Comparison of ENCODE assay signal across 7 mouse cellular contexts in the genomic region with DNA sequence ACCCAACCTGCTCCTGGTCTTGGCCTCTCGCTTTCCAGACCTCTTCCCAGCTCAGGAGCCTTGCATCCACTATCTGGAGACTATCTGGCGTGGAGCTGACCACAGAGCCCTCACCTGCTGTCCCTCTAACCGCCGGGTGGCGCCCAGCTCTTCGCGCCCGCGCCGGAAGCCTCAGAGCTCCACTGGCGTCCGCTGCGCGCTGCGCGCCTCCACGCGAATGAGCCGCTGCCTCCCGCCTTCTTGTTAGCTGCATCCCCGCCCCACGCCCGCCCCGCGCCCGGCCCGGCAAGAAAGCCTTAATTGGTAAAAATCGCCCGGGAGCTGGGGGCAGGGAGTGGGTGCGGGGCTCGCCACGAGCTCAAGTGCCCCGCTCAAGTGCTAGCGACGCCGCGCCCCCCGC. TPM values are rescaled to one million over a fixed set of nuclear protein-coding genes. Genes with fewer than 3 reads are reported as not detected.
A peak's percentile ranks its signal among the peaks of the same experiment; 100 is the strongest.
DNase-seq lines count a peak whose midpoint lies in the region; ATAC-seq and TF ChIP-seq lines count a peak whose summit lies in the region.

A gene (minus strand): TSS at position 206 of the 400 bp plus-strand sequence.

- 0 out of 2 replicates have a peak, but pooled peaks have one; percentile 2 for ATAC-seq in intestine, embryonic 15.5 days

- H3K4me1 ChIP-seq in intestine, embryonic 15.5 days (replicated peaks) = no peaks in the 10 kb centered on the region
- no peaks in the 10 kb centered on the region for H3K4me1 ChIP-seq in small intestine, adult 2 months (ENCODE audit: control insufficient read depth, insufficient read depth, insufficient read length, low read length)

- peak within 1 kb of the TSS; percentile 65 for H3K4me2 ChIP-seq in intestine, embryonic 15.5 days (replicated peaks)

- no peak for TF ChIP-seq CTCF in small intestine, adult 2 months (IDR thresholded peaks at IDR 0.05; ENCODE audit: extremely low read depth, insufficient read length, insufficient replicate concordance, low read depth, low read length)

- no peaks in the 10 kb centered on the region for H3K27me3 ChIP-seq in intestine, embryonic 15.5 days (replicated peaks)
- H3K27me3 ChIP-seq in small intestine, adult 2 months (ENCODE audit: control insufficient read depth, insufficient read depth, low read length) = no peaks in the 10 kb centered on the region

- peak within 1 kb of the TSS; percentile 36 for H3K4me3 ChIP-seq in intestine, embryonic 15.5 days (replicated peaks)
- peak within 1 kb of the TSS; percentile 68 for H3K4me3 ChIP-seq in small intestine, adult 2 months (ENCODE audit: low read depth, low read length)

- intact Hi-C loops in left cerebral cortex, postnatal 4 days (cut with DNase I) = loop anchor here (5.0 to 10.0 kb wide), 2 partner anchors 135 to 163 kb away; no protein-coding TSS in a partner anchor

- peak within 1 kb of the TSS; percentile 72 for H3K27ac ChIP-seq in intestine, embryonic 15.5 days
- peak within 1 kb of the TSS; percentile 77 for H3K27ac ChIP-seq in small intestine, adult 2 months (ENCODE audit: insufficient read depth, low read depth, low read length)

- 23% methylated on average over 38 of the region's 38 CpGs for WGBS in intestine, embryonic 15.5 days
- WGBS in small intestine, adult 2 months = 12% methylated on average over 37 of the region's 38 CpGs

- TF ChIP-seq POLR2A in small intestine, adult 2 months (IDR thresholded peaks at IDR 0.05; ENCODE audit: low read depth, low read length) = 0 out of 2 replicates have a peak, but pooled peaks have one; percentile 41

- no peaks in the 10 kb centered on the region for H3K9me3 ChIP-seq in intestine, embryonic 15.5 days

- H3K36me3 ChIP-seq in intestine, embryonic 15.5 days = no peaks in the 10 kb centered on the region
- no peaks in the 10 kb centered on the region for H3K36me3 ChIP-seq in small intestine, adult 2 months (ENCODE audit: control insufficient read depth, insufficient read depth, low read length)

- peak within 1 kb of the TSS; percentile 51 for H3K9ac ChIP-seq in intestine, embryonic 15.5 days

- peak; percentile 78 for DNase-seq in adrenal gland, adult 2 months
- DNase-seq in embryo, embryonic 9.5 days (ENCODE audit: extremely low spot score) = peak; percentile 54
- no peak for DNase-seq in gonadal fat pad, adult 2 months (ENCODE audit: low read depth)
- peak; percentile 54 for DNase-seq in left cerebral cortex, postnatal 4 days
- DNase-seq in mesoderm, embryonic 11.5 days (ENCODE audit: low read depth, low spot score) = peak; percentile 43

RNA-seq across cellular contexts. Expression of the gene that starts here (rescaled TPM):
- total RNA-seq in adrenal gland, adult 2 months (2021) = 100 to 1,000 TPM; 120 to 195 TPM
- 134 and 139 TPM in 2 replicates for polyA plus RNA-seq in adrenal gland, adult 2 months (2012; rRNA removed)
- polyA plus RNA-seq in gonadal fat pad, adult 2 months (2012; rRNA removed) = 707 and 874 TPM in 2 replicates
- 274 and 316 TPM in 2 replicates for polyA plus RNA-seq in intestine, embryonic 15.5 days (2015; fragmentation: Nextera tagmentation; extraction: Ambion mirVana)
- total RNA-seq in left cerebral cortex, postnatal 4 days (2021) = 100 to 1,000 TPM; 434 to 445 TPM
- 270 and 280 TPM in 2 replicates for polyA plus RNA-seq in small intestine, adult 2 months (2012; rRNA removed)
